Mouse (Mus musculus) liver, postnatal 0 days (tissue): ENCODE data around the gene Resf1.

Experiments
- CTCF ChIP-seq: sonication (generic); IDR thresholded peaks from 2 replicates; pipeline ENCODE4 v1.5.1; 2016; ENCODE audit warnings: antibody characterized with exemption, low read depth
- EP300 ChIP-seq: IDR thresholded peaks from 2 replicates; pipeline ENCODE4 v1.6.1; 2016; ENCODE audit warnings: antibody characterized with exemption, low read depth, mild to moderate bottlenecking

GRCm38 (mm10) chr6:149323523-149324241 lies 14.5 kb downstream of the Resf1 start:
- TF ChIP-seq CTCF, result no peak
- no peak for TF ChIP-seq EP300
